Mouse (Mus musculus) c-Kit-positive CD71-positive TER-119-negative erythroid progenitor cells, embryonic 14.5 days (primary cell): ENCODE data around the gene Gm5150.
"Not testable (repeated sequence)": the region's sequence is repeated elsewhere in the genome, so short reads cannot be mapped to it uniquely, and the experiment has no call there.

Experiments
- DNase-seq: peaks from one replicate; pipeline ENCODE4 v3.0.0-alpha.2; 2013; ENCODE audit warnings: low read depth

Gm5150 gene

DNA sequence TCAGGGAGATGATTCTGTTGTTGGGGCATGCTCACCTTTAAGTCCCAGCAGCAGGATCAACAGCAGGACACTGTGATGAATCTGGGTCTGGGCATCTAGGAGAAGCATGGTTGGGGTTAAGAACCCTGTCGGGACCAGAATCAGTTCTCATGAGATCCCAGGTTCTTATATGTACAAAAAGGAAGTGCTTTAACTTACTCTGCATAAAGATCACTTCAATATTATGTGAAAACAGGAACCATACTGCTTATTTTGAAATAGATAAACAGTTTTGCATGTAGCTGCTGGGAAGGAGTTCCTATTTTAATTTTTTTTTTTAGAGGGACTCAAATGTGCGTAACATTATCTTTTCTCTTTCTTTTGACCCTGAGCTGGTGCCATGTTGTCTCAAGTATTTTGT, at the start of gene Gm5150:
Gm5150 (minus strand) TSS at position 223 of the 400 bp plus-strand sequence.
- no peak for DNase-seq

DNA sequence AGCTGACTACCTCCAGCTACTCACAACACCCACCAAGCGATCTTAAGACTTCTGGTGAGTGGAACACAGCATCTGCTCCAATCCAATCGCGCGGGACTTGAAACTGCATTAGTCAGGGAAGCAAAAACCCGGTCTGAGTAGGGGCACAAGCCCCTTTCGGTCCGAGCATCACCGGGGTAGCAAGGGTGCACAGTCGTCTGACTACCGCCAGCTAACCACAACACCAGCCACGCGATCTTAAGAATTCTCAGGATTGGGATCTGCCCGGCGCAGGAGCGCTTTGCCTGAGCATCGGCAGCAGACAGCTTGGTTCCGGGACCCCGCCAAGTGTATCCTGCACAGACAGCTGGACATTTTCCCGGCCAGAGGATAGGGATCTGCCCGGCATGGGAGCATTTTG, 45.5 kb upstream of the Gm5150 start:
- DNase-seq = not testable (repeated sequence)

DNA sequence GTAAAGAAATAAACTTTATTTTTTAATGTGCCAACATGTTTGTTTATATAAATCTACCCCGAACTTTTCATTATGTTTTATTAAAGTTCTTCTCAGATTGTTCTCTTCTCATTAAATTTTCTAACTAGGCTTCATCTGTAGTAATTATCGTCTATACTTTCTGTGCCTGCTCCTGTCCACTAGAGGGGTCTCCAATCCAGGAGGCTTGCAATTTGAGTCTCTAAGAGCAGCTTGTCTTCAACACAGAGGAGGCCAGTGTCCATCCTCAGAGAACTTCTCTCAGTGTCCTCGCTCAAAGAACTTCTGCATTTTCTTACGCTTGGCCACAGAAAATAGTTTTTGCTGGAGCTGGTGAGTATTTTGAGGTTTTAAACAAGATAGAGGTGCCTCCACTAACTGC, 41.1 kb upstream of the Gm5150 start:
- no peak for DNase-seq

DNA sequence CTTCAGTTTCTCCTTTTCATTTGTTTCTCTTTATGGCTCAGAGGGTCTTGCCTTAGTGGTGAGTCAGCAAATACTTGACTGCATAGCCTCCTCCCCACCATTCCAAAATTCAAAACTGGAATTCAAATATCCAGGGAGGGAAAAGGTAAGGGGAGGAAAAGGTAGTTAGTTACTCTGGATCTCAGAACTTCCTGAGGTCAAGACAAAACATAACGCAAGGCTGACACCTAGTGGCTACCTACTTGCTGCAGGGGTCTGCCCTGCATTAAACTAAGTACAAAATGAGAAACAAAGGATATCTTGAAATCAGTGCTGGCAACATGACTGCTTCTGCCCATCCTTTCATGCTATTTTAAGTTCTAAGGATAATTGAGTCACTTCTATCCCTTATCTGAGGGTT, 37.1 kb upstream of the Gm5150 start:
- DNase-seq = no peak

GRCm38 (mm10) chr3:16024988-16025387, 18.8 kb upstream of the Gm5150 start:
- DNase-seq = not testable (repeated sequence)

- DNase-seq = no peak
These were observed 16.0 kb upstream of the Gm5150 start for GRCm38 (mm10) chr3:16022214-16022613.

GRCm38 (mm10) chr3:16014456-16014855, 8.2 kb upstream of the Gm5150 start:
- not testable (repeated sequence) for DNase-seq

- DNase-seq = no peak
These were observed 1.6 kb upstream of the Gm5150 start for GRCm38 (mm10) chr3:16007827-16008226.

GRCm38 (mm10) chr3:16003890-16004633, 2.2 kb downstream of the Gm5150 start:
- no peak for DNase-seq

DNA sequence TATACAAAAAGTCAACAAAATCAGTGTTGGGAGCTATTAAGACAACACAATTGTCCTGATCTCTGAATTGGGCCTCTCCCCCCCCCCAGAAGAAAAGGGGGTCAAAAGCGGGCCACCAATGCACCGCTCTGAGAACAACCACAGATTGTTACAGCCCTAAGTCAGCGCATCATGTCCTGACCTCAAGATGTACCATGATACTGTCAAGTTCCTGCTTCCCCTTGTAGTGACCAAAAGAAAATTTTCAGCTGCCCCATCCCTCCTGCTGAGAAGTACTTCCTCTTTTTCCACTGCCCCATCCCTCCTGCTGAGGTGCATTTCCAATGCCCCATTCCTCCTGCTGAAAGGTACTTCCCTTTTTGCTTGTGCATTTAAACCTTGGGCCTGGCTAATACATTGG, 6.8 kb downstream of the Gm5150 start:
- not testable (repeated sequence) for DNase-seq

DNA sequence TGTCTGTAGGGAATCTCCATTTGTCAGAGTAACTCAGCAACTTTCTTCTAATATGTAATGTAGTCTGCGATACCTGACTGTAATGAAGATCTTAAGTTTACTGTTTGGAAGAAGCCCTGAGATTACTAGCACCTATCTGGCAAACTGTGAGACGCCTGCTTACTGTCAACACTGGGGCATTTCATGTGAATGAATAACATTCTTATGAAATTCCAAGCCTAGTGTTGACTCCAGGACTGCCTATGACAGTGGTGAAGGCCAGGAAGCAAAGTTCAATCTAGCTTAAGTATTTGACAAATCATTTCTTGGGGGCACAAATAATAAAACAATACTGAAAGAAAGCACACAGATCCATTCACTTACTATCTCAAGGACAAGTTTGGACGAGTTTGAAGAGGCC, 24.0 kb downstream of the Gm5150 start:
- DNase-seq = no peak

GRCm38 (mm10) chr3:15956921-15957320, 49.3 kb downstream of the Gm5150 start:
- DNase-seq = no peak
